22 mouse cellular contexts compared by ENCODE assay signal in the genomic region with DNA sequence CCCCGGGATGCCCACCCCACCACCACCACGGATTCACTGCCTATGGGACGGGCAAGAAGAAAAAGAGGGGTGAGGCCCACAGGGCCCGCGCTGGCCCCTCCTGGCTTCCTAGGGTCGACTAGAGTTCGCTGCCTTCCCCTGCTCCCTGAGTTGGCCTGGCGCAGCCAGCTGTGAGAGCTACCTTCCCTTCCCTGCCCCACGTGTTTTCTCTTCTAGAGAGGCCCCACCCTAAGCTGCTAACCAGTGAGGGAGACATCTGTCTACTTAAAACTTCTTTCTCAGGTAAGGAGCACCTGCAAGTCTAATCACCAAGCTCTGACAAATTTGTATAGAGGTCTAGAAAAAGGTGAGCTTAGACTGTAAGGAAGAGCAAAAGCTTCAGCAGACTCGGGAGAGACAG.
"Had no signal": no experiment of that assay in that cellular context is flagged by ENCODE, and none has a peak within 500 bp of the region (broad histone marks: within the 10 kb centered on the region; RNA-seq: fewer than 3 reads in every experiment).

No protein-coding gene starts in this region.

- H3K27me3 ChIP-seq: heart, embryonic 12.5 days; hindbrain, embryonic 12.5 days; intestine, embryonic 15.5 days; limb, embryonic 13.5 days; limb, embryonic 15.5 days; liver, embryonic 13.5 days had no signal

- H3K4me3 ChIP-seq: gastrocnemius, adult 2 months; heart, embryonic 10.5 days; heart, embryonic 12.5 days; hindbrain, embryonic 10.5 days; hindbrain, embryonic 12.5 days; intestine, embryonic 15.5 days; layer of hippocampus, adult 2 months; left cerebral cortex, adult 2 months; limb, embryonic 13.5 days; limb, embryonic 15.5 days; liver, embryonic 13.5 days had no signal

- H3K9ac ChIP-seq: heart, embryonic 12.5 days; hindbrain, embryonic 12.5 days; hindbrain, embryonic 14.5 days; intestine, embryonic 15.5 days; limb, embryonic 13.5 days; limb, embryonic 15.5 days; liver, embryonic 13.5 days had no signal

- DNase-seq: gastrocnemius, adult 2 months; gastrocnemius, postnatal 10 days; gastrocnemius, postnatal 25 days; heart, adult 18-20 months; heart, postnatal 10 days; heart, postnatal 4 days; kidney, adult 18-20 months; kidney, adult 8-10 months; kidney, postnatal 10 days; kidney, postnatal 25 days; kidney, postnatal 4 days; liver, embryonic 13.5 days had no signal

- H3K27ac ChIP-seq: gastrocnemius, adult 2 months; heart, embryonic 10.5 days; hindbrain, embryonic 10.5 days; hindbrain, embryonic 12.5 days; hindbrain, embryonic 14.5 days; intestine, embryonic 15.5 days; layer of hippocampus, adult 2 months; left cerebral cortex, adult 2 months; limb, embryonic 13.5 days; limb, embryonic 15.5 days; liver, embryonic 13.5 days had no signal

- H3K9me3 ChIP-seq: heart, embryonic 10.5 days; intestine, embryonic 15.5 days; limb, embryonic 13.5 days; limb, embryonic 15.5 days; liver, embryonic 13.5 days had no signal

- H3K36me3 ChIP-seq: heart, embryonic 10.5 days; heart, embryonic 12.5 days; hindbrain, embryonic 10.5 days; hindbrain, embryonic 12.5 days; intestine, embryonic 15.5 days; limb, embryonic 13.5 days; limb, embryonic 15.5 days; liver, embryonic 13.5 days had no signal

- H3K4me1 ChIP-seq: heart, embryonic 10.5 days; heart, embryonic 12.5 days; hindbrain, embryonic 10.5 days; hindbrain, embryonic 12.5 days; intestine, embryonic 15.5 days; limb, embryonic 13.5 days; limb, embryonic 15.5 days; liver, embryonic 13.5 days had no signal
